Mouse (Mus musculus) E14TG2a.4 (cell line): ENCODE data around the gene Rps26.

ENCODE experiments used
- CTCF ChIP-seq: conservative IDR thresholded peaks from 2 replicates; pipeline ENCODE4 v1.5.1; 2014; ENCODE audit warnings: low read length
- POU5F1 ChIP-seq: IDR thresholded peaks from 2 replicates; pipeline ENCODE4 v1.6.1; 2014; ENCODE audit warnings: low read length, borderline replicate concordance

- TF ChIP-seq CTCF (no peak), POU5F1 (no peak)
These were observed 31.3 kb upstream of the Rps26 start for GRCm38 (mm10) chr10:128657844-128658243.
